Mouse (Mus musculus): ENCODE data around the gene Tbc1d10a.

DNA sequence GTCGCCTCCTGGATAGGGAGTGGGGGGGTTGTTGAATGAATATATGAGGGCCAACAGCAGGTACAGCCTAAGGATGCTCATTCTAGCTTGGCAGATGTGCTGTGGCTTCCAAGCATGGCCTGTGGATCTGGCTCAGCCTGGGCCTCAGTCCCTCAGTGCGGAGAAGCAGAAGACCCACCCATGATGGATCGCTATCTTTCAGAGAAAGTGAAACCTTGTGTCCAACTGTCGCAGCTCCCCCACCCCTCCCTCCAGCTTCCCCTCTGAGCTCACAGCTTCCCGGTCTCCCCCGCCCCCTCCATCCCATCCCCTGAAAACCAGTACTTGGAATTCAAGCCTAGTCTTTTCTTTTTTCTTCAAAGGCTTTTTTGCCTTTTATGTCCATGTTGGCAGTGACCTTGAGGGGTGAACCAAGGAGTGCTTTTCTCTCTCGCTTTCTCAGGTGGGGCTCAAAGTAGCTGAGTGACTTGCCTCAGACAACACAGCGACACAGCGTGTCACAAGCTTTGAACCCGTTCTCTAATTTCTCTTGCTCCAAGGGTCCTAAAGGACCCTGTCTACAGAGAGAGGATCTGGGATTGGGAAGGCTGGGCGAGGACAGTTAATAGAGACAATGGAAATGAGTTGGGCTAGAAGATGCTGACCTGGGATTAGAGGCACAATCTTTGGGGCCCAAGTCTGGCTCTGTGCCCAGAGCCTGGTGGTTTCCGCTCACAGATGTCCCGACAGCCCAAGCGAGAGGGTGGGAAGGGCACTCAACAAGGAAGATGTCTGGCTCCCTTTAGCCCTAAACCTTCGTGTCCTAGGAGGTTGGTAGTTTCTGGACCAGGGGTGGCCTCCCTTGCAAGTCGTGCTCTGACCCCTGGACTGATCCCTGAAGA is 49.3 kb downstream of the Tbc1d10a start, which contains the start of gene Osm:
- TF ChIP-seq CTCF (IDR thresholded peaks at IDR 0.05; ENCODE audit: low read depth, low read length) (no peak), POLR2A (IDR thresholded peaks at IDR 0.05; ENCODE audit: borderline replicate concordance, low read depth, low read length) (no peak)

All from bone marrow macrophage, adult 2 months (primary cell).